Mouse (Mus musculus): Measurements from ENCODE around the gene Olfr982.

DNA sequence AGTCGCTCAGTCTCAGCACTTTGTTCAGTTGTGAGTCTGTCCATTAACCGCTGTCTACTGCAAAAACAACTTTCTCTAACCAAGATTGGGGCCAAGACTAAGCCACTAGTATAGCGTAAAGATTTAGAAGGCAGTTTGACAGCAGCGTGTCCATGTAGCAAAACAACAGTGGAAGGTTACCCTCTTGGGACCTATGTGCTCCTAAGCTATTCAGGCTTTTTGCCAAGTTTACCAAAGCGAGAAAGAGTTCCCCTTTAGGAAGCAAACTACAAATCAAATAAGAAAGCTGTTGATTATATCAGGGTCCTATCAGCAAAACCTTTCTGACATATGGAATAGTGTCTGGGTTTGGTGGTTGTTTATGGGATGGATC, 43.6 kb downstream of the Olfr982 start:
- no peak for TF ChIP-seq TAL1 (IDR thresholded peaks at IDR 0.05; ENCODE audit: low read length)
- no peak for TF ChIP-seq GATA1 (IDR thresholded peaks at IDR 0.05; ENCODE audit: low read length)
